Mouse (Mus musculus) stomach, embryonic 16.5 days (tissue): ENCODE data around the gene Yipf6. TPM values are rescaled to one million over a fixed set of nuclear protein-coding genes. Genes with fewer than 3 reads are reported as not detected.
A peak's percentile ranks its signal among the peaks of the same experiment; 100 is the strongest.
"Not testable (repeated sequence)": the region's sequence is repeated elsewhere in the genome, so short reads cannot be mapped to it uniquely, and the experiment has no call there.

ENCODE experiments used
- ATAC-seq: fragments of 200-750 bp; cut with Nextera tagmentation; 2 replicates; pipeline ENCODE4 v1.8.0; 2017; ENCODE audit warnings: moderate number of reproducible peaks, moderate TSS enrichment; ENCODE audit not compliant: insufficient read depth, low FRiP score
- H3K27ac ChIP-seq: fragments of 300-500 bp; sonication (generic); 2 replicates; pipeline ENCODE4 v1.5.1; 2014; ENCODE audit warnings: low read length
- H3K27me3 ChIP-seq: fragments of 300-500 bp; sonication (generic); 2 replicates; pipeline ENCODE4 v1.6.1; 2014; ENCODE audit warnings: low read length, control low read depth, mixed read lengths; ENCODE audit not compliant: control insufficient read depth, insufficient read depth
- H3K36me3 ChIP-seq: fragments of 300-500 bp; sonication (generic); 2 replicates; pipeline ENCODE4 v1.6.1; 2014; ENCODE audit warnings: low read length; ENCODE audit not compliant: control insufficient read depth, insufficient read depth
- H3K4me1 ChIP-seq: fragments of 300-500 bp; sonication (generic); 2 replicates; pipeline ENCODE4 v1.6.1; 2014; ENCODE audit warnings: low read length, control low read depth, mixed read lengths; ENCODE audit not compliant: control insufficient read depth, insufficient read depth
- H3K4me2 ChIP-seq: fragments of 300-500 bp; sonication (generic); 2 replicates; pipeline ENCODE4 v1.6.1; 2014; ENCODE audit warnings: low read depth, low read length, mixed read lengths
- H3K4me3 ChIP-seq: fragments of 300-500 bp; sonication (generic); replicated peaks from 2 replicates; pipeline ENCODE4 v1.5.1; 2014; ENCODE audit warnings: mild to moderate bottlenecking, low read length
- H3K9ac ChIP-seq: fragments of 300-500 bp; sonication (generic); 2 replicates; pipeline ENCODE4 v1.6.1; 2014; ENCODE audit warnings: low read length
- H3K9me3 ChIP-seq: fragments of 300-500 bp; sonication (generic); replicated peaks from 2 replicates; pipeline ENCODE4 v1.6.1; 2016; ENCODE audit warnings: low read length, control low read depth; ENCODE audit not compliant: control insufficient read depth
- WGBS: fragments of 180-500 bp; shearing (Covaris S2); extraction: QIAGEN DNeasy Blood & Tissue Kit; methylation state at CpG from one replicate; pipeline ENCODE4 v1.1.7; 2014; 5-methylcytosine and 5-hydroxymethylcytosine counted together
- polyA plus RNA-seq: library from polyadenylated mRNA; unstranded; fragments of >200 nt; fragmentation: Nextera tagmentation; extraction: Ambion mirVana; gene quantifications from 2 replicates; pipeline ENCODE4 v1.2.1, GENCODE M21; 2015

Gene Yipf6
- polyA plus RNA-seq, 1 experiment from 2014 or later, result 29.7 TPM

- Histone ChIP-seq H3K9me3 (no peaks in the 10 kb centered on the region), H3K36me3 (no peaks in the 10 kb centered on the region), H3K4me3 (peak overlapping the region; percentile 67), H3K27ac (peak overlapping the region; percentile 97), H3K4me2 (peak overlapping the region; percentile 57), H3K4me1 (no peaks in the 10 kb centered on the region), H3K9ac (peak overlapping the region; percentile 78), H3K27me3 (no peaks in the 10 kb centered on the region)
- peak; percentile 88 for ATAC-seq
- WGBS, result 13% methylated on average over 57 of the region's 57 CpGs
These were observed 1.6 kb downstream of the Yipf6 start for GRCm38 (mm10) chrX:98937555-98938294.

GRCm38 (mm10) chrX:98953941-98954340, 17.8 kb downstream of the Yipf6 start:
- 35% methylated on average over 6 of the region's 6 CpGs for WGBS
- no peaks in the 10 kb centered on the region for H3K4me1 ChIP-seq
- H3K27ac ChIP-seq, result no peak overlapping the region
- no peak overlapping the region for H3K4me3 ChIP-seq
- no peaks in the 10 kb centered on the region for H3K36me3 ChIP-seq
- no peak overlapping the region for H3K9ac ChIP-seq
- H3K4me2 ChIP-seq, result no peak overlapping the region
- H3K9me3 ChIP-seq, result no peaks in the 10 kb centered on the region
- peaks cover 3% of the 10 kb centered on the region; the same call in 1 of the 2 replicates for H3K27me3 ChIP-seq
- no peak for ATAC-seq

- Histone ChIP-seq H3K9ac (no peak overlapping the region), H3K4me2 (no peak overlapping the region), H3K27me3 (peaks cover 3% of the 10 kb centered on the region; the same call in 1 of the 2 replicates), H3K36me3 (no peaks in the 10 kb centered on the region), H3K27ac (no peak overlapping the region), H3K4me3 (no peak overlapping the region), H3K9me3 (no peaks in the 10 kb centered on the region), H3K4me1 (no peaks in the 10 kb centered on the region)
- no peak for ATAC-seq
- WGBS, result 83% methylated on average over 9 of the region's 9 CpGs
These were observed 22.2 kb downstream of the Yipf6 start for GRCm38 (mm10) chrX:98958287-98958686.

GRCm38 (mm10) chrX:98959050-98959449, 22.9 kb downstream of the Yipf6 start:
- Histone ChIP-seq H3K36me3 (no peaks in the 10 kb centered on the region), H3K9ac (no peak overlapping the region), H3K27me3 (peaks cover 3% of the 10 kb centered on the region; the same call in 1 of the 2 replicates), H3K4me1 (no peaks in the 10 kb centered on the region), H3K4me2 (no peak overlapping the region), H3K4me3 (no peak overlapping the region), H3K9me3 (no peaks in the 10 kb centered on the region), H3K27ac (no peak overlapping the region)
- ATAC-seq, result no peak
- 68% methylated on average over 4 of the region's 4 CpGs for WGBS

- H3K4me1 ChIP-seq, result no peaks in the 10 kb centered on the region
- H3K4me3 ChIP-seq, result no peak overlapping the region
- no peak overlapping the region for H3K4me2 ChIP-seq
- H3K36me3 ChIP-seq, result no peaks in the 10 kb centered on the region
- H3K9ac ChIP-seq, result no peak overlapping the region
- no peaks in the 10 kb centered on the region for H3K9me3 ChIP-seq
- no peak for ATAC-seq
- no peak overlapping the region for H3K27ac ChIP-seq
- H3K27me3 ChIP-seq, result no peaks in the 10 kb centered on the region
These were observed 27.6 kb downstream of the Yipf6 start for GRCm38 (mm10) chrX:98963742-98964141.

- H3K27ac ChIP-seq, result no peak overlapping the region
- no peaks in the 10 kb centered on the region for H3K4me1 ChIP-seq
- H3K4me2 ChIP-seq, result no peak overlapping the region
- H3K9ac ChIP-seq, result no peak overlapping the region
- ATAC-seq, result no peak
- H3K27me3 ChIP-seq, result no peaks in the 10 kb centered on the region
- no peaks in the 10 kb centered on the region for H3K9me3 ChIP-seq
- no peaks in the 10 kb centered on the region for H3K36me3 ChIP-seq
- no peak overlapping the region for H3K4me3 ChIP-seq
These were observed 28.4 kb downstream of the Yipf6 start for GRCm38 (mm10) chrX:98964513-98964912.

GRCm38 (mm10) chrX:98986611-98987010, 50.5 kb downstream of the Yipf6 start:
- not testable (repeated sequence) for H3K4me1 ChIP-seq, H3K4me3 ChIP-seq, H3K36me3 ChIP-seq, H3K9me3 ChIP-seq, H3K9ac ChIP-seq, H3K4me2 ChIP-seq, H3K27ac ChIP-seq, ATAC-seq
- WGBS, result 62% methylated on average over 5 of the region's 5 CpGs
- peaks cover 20% of the 10 kb centered on the region for H3K27me3 ChIP-seq

GRCm38 (mm10) chrX:98989574-98989973, 53.5 kb downstream of the Yipf6 start:
- ATAC-seq, result peak; percentile 37; the same call in 1 of the 2 replicates
- no peak overlapping the region for H3K4me3 ChIP-seq
- WGBS, result 35% methylated on average over 6 of the region's 6 CpGs

More at GRCm38 (mm10) chrX:98989574-98989973, 53.5 kb downstream of the Yipf6 start:
- no peaks in the 10 kb centered on the region for H3K4me1 ChIP-seq
- no peaks in the 10 kb centered on the region for H3K9me3 ChIP-seq
- H3K27me3 ChIP-seq, result peaks cover 19% of the 10 kb centered on the region
- H3K36me3 ChIP-seq, result no peaks in the 10 kb centered on the region
- no peak overlapping the region for H3K4me2 ChIP-seq
- no peak overlapping the region for H3K9ac ChIP-seq
- H3K27ac ChIP-seq, result no peak overlapping the region
